Mouse (Mus musculus) ES-E14 (cell line): ENCODE measurements around the gene Zan. TPM values are rescaled to one million over a fixed set of nuclear protein-coding genes. Genes with fewer than 3 reads are reported as not detected.
A peak's percentile ranks its signal among the peaks of the same experiment; 100 is the strongest.
"Not testable (repeated sequence)": the region's sequence is repeated elsewhere in the genome, so short reads cannot be mapped to it uniquely, and the experiment has no call there.

Experiments used
- DNase-seq: peaks from one replicate; pipeline ENCODE4 v3.0.0-alpha.2; 2013; ENCODE audit warnings: low read depth, low spot score
- H3K27ac ChIP-seq: 2 replicates; pipeline ENCODE4 v1.5.1; 2012; ENCODE audit warnings: low read depth, mild to moderate bottlenecking, low read length, moderate library complexity, mixed read lengths; ENCODE audit not compliant: poor library complexity, insufficient read depth, severe bottlenecking
- H3K36me3 ChIP-seq: 2 replicates; pipeline ENCODE4 v1.6.1; 2012; ENCODE audit warnings: mild to moderate bottlenecking, low read length, moderate library complexity, mixed read lengths; ENCODE audit not compliant: control insufficient read depth, poor library complexity, insufficient read depth, severe bottlenecking
- H3K4me1 ChIP-seq, 2 experiments: fragments of 150-350 bp in 1 of 2; sonication (generic) in 1 of 2; 2 replicates each; pipeline ENCODE4 v1.6.1; 2012; ENCODE audit warnings: low read length in 2 of 2, mild to moderate bottlenecking in 1 of 2, mixed read lengths in 1 of 2; ENCODE audit not compliant: control insufficient read depth in 2 of 2, insufficient read depth in 2 of 2, poor library complexity in 1 of 2
- H3K4me3 ChIP-seq, 2 experiments: fragments of 150-350 bp in 1 of 2; sonication (generic) in 1 of 2; 2 replicates each; pipeline ENCODE4 v1.5.1; 2012; ENCODE audit warnings: low read length in 2 of 2, low read depth in 1 of 2, mild to moderate bottlenecking in 1 of 2, mixed read lengths in 1 of 2; ENCODE audit not compliant: insufficient read depth in 1 of 2, poor library complexity in 1 of 2, severe bottlenecking in 1 of 2
- H3K9ac ChIP-seq: 2 replicates; pipeline ENCODE4 v1.6.1; 2012; ENCODE audit warnings: low read depth, mild to moderate bottlenecking, low read length, mixed read lengths; ENCODE audit not compliant: poor library complexity, insufficient read depth, severe bottlenecking
- H3K9me3 ChIP-seq: fragments of 150-350 bp; sonication (generic); 2 replicates; pipeline ENCODE4 v1.6.1; 2012; ENCODE audit warnings: low read depth, mild to moderate bottlenecking, low read length; ENCODE audit not compliant: control insufficient read depth, insufficient read depth
- CHD2 ChIP-seq: IDR thresholded peaks from 2 replicates; pipeline ENCODE4 v1.6.1; 2014; ENCODE audit warnings: mild to moderate bottlenecking, low read depth, low read length, inconsistent platforms
- HCFC1 ChIP-seq: IDR thresholded peaks from 2 replicates; pipeline ENCODE4 v1.6.1; 2012; ENCODE audit warnings: low read length, inconsistent platforms, borderline replicate concordance; ENCODE audit not compliant: insufficient read depth
- MAFK ChIP-seq: IDR thresholded peaks from 2 replicates; pipeline ENCODE4 v1.6.1; 2014; ENCODE audit warnings: mild to moderate bottlenecking, low read depth, low read length, inconsistent platforms; ENCODE audit not compliant: insufficient read depth
- ZC3H11A ChIP-seq: IDR thresholded peaks from 2 replicates; pipeline ENCODE4 v1.6.1; 2012; ENCODE audit warnings: low read depth, mild to moderate bottlenecking, inconsistent platforms, low read length, borderline replicate concordance
- ZNF384 ChIP-seq: IDR thresholded peaks from 2 replicates; pipeline ENCODE4 v1.6.1; 2012; ENCODE audit warnings: low read depth, low read length, inconsistent platforms
- in situ Hi-C, 2 experiments: fragments of 600-800 bp; cut with MboI; formaldehyde crosslinking; loops; one replicate each; pipeline ENCODE4 v1.15.1; 2025; ENCODE audit warnings: low sequenced_read_pairs in 2 of 2, inconsistent platforms in 1 of 2; ENCODE audit not compliant: unreplicated experiment in 2 of 2
- total RNA-seq: library from RNA; depleted of rRNA; stranded (reverse); fragments of 300-350 nt; gene quantifications from 2 replicates; pipeline ENCODE4 v1.2.3, GENCODE M21; 2012

The Zan gene
- total RNA-seq, 1 experiment, result 2.6 TPM

GRCm38 (mm10) chr5:137440216-137440855 lies 36.5 kb downstream of the Zan start:
- no peak for DNase-seq
- no peak overlapping the region for H3K9ac ChIP-seq
- no peak overlapping the region for H3K4me3 ChIP-seq
- in situ Hi-C loops, result no loop called here
- H3K9me3 ChIP-seq, result no peaks in the 10 kb centered on the region
- no peaks in the 10 kb centered on the region for H3K36me3 ChIP-seq
- no peaks in the 10 kb centered on the region for H3K4me1 ChIP-seq
- H3K27ac ChIP-seq, result no peak overlapping the region
- TF ChIP-seq CHD2, result no peak
- TF ChIP-seq ZNF384, result no peak
- no peak for TF ChIP-seq MAFK
- no peak for TF ChIP-seq ZC3H11A
- TF ChIP-seq HCFC1, result no peak

DNA sequence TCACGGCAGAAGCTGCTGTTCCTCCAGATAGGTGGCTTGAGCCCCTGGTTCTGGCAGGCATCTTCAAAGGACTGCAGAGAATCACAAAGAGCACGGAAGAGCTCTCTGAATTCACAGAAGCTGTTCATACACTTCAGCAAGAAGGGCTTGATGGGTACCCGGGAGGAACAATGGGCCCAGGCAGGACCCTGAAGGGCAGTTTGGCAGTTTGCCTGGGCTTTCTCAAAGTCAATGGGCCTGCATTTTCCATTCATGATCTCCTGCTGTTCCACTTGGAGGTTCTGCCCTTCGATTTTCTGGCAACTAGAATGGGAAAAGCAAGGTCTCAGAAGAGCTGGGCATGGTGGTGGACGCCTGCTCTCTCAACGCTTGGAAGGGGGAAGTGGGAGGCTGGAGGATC lies 43.0 kb downstream of the Zan start:
- no peak overlapping the region for H3K27ac ChIP-seq
- DNase-seq, result no peak
- in situ Hi-C loops, result no loop called here
- H3K9me3 ChIP-seq, result no peaks in the 10 kb centered on the region
- no peak overlapping the region for H3K4me3 ChIP-seq
- no peak overlapping the region for H3K9ac ChIP-seq
- TF ChIP-seq MAFK, result no peak
- TF ChIP-seq HCFC1, result no peak
- no peak for TF ChIP-seq ZC3H11A
- TF ChIP-seq ZNF384, result no peak
- TF ChIP-seq CHD2, result no peak
- H3K36me3 ChIP-seq, result no peaks in the 10 kb centered on the region
- peaks cover 3 to 6% of the 10 kb centered on the region in 2 experiments; a peak in 1 of 4 replicates for H3K4me1 ChIP-seq

GRCm38 (mm10) chr5:137430402-137430801 lies 46.5 kb downstream of the Zan start:
- TF ChIP-seq MAFK, result peak; percentile 52; the same call in 1 of the 2 replicates
- H3K4me1 ChIP-seq, in situ Hi-C loops, H3K36me3 ChIP-seq, H3K9ac ChIP-seq, H3K4me3 ChIP-seq, H3K9me3 ChIP-seq, H3K27ac ChIP-seq, DNase-seq: not testable (repeated sequence)

GRCm38 (mm10) chr5:137425648-137426047 lies 51.2 kb downstream of the Zan start:
- no peak overlapping the region for H3K27ac ChIP-seq
- H3K9ac ChIP-seq, result no peak overlapping the region
- no peaks in the 10 kb centered on the region for H3K36me3 ChIP-seq
- H3K4me1 ChIP-seq, result no peaks in the 10 kb centered on the region
- no peak for TF ChIP-seq MAFK
- TF ChIP-seq ZNF384, result no peak
- no peak for TF ChIP-seq CHD2
- TF ChIP-seq HCFC1, result no peak
- no peak for TF ChIP-seq ZC3H11A
- H3K4me3 ChIP-seq, result no peak overlapping the region
- no peak for DNase-seq
- no peaks in the 10 kb centered on the region for H3K9me3 ChIP-seq
- in situ Hi-C loops, result no loop called here

- no peak for DNase-seq
- Histone ChIP-seq H3K36me3 (no peaks in the 10 kb centered on the region), H3K27ac (no peak overlapping the region), H3K9me3 (no peaks in the 10 kb centered on the region), H3K9ac (no peak overlapping the region), H3K4me1 (peaks cover 0 to 7% of the 10 kb centered on the region in 2 experiments; a peak in 1 of 4 replicates), H3K4me3 (no peak overlapping the region)
- in situ Hi-C loops, result no loop called here
- no peak for TF ChIP-seq HCFC1
- no peak for TF ChIP-seq ZC3H11A
- no peak for TF ChIP-seq ZNF384
- TF ChIP-seq MAFK, result no peak
- TF ChIP-seq CHD2, result no peak
Observed at GRCm38 (mm10) chr5:137419841-137420240, 57.0 kb downstream of the Zan start.
